Mouse (Mus musculus): ENCODE measurements around the gene Cnpy1. TPM values are rescaled to one million over a fixed set of nuclear protein-coding genes. Genes with fewer than 3 reads are reported as not detected.

Cnpy1 gene
- total and polyA plus RNA-seq, 3 experiments = not detected

DNA sequence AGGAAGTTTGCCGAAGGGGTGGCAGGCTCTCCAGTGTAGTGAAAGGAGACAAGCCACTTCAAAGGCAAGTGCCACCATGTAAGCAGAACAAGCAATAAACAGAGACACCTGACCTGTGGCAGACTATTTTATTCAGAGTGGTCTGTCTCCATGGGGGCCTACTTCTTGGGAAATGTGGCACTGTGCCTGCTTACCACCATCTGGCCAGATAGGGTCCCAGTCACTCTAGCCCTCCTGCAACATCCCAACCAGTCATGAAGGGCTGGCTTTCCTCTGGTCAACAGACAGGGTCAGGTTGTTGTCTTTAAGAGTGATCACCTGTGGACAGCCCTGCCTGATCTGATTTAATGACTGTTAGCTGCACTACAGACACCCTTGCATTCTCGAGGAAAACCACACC lies 50.1 kb downstream of the Cnpy1 start (continued):
- no peak for TF ChIP-seq TCF12 (IDR thresholded peaks at IDR 0.05; ENCODE audit: low read depth, low read length)

GRCm38 (mm10) chr5:28192099-28192454 lies 53.5 kb downstream of the Cnpy1 start:
- TF ChIP-seq CHD2 (IDR thresholded peaks at IDR 0.05; ENCODE audit: low read length) (no peak), ZKSCAN1 (IDR thresholded peaks at IDR 0.05; ENCODE audit: low read depth, low read length) (no peak), MYC (IDR thresholded peaks at IDR 0.05; ENCODE audit: low read depth, low read length) (no peak), NELFE (IDR thresholded peaks at IDR 0.05; ENCODE audit: low read depth, low read length) (no peak), MAFK (IDR thresholded peaks at IDR 0.05; ENCODE audit: borderline replicate concordance, low read depth, low read length) (no peak), JUND (IDR thresholded peaks at IDR 0.05; ENCODE audit: low read depth, low read length) (no peak), MXI1 (IDR thresholded peaks at IDR 0.05; ENCODE audit: low read depth, low read length) (no peak), CTCF (IDR thresholded peaks at IDR 0.05 in 2 of 3, conservative IDR thresholded peaks at IDR 0.05 in 1 of 3; ENCODE audit: control insufficient read depth in 1 of 3, insufficient read depth in 1 of 3, low read depth in 2 of 3, low read length in 3 of 3, poor library complexity in 1 of 3, severe bottlenecking in 1 of 3) (no peak), EP300 (IDR thresholded peaks at IDR 0.05; ENCODE audit: low read depth in 1 of 2, low read length in 2 of 2) (no peak), CHD1 (IDR thresholded peaks at IDR 0.05; ENCODE audit: low read depth, low read length) (no peak), TCF12 (IDR thresholded peaks at IDR 0.05; ENCODE audit: low read depth, low read length) (no peak), ETS1 (IDR thresholded peaks at IDR 0.05; ENCODE audit: low read depth, low read length) (no peak), MAX (IDR thresholded peaks at IDR 0.05; ENCODE audit: low read length) (no peak), MAZ (IDR thresholded peaks at IDR 0.05; ENCODE audit: low read depth, low read length) (no peak)
- H3K27me3 ChIP-seq (ENCODE audit: control insufficient read depth in 1 of 2, insufficient read depth in 2 of 2, low read length in 2 of 2) = 0 out of 4 replicates have a peak, but pooled peaks cover 0 to 2% of the 10 kb centered on the region in 2 experiments

GRCm38 (mm10) chr5:28191201-28192098 lies 54.2 kb downstream of the Cnpy1 start:
- Histone ChIP-seq H3K36me3 (ENCODE audit: control insufficient read depth in 1 of 2, insufficient read depth in 2 of 2, low read length in 2 of 2) (no peaks in the 10 kb centered on the region), H3K4me3 (ENCODE audit: control insufficient read depth in 1 of 2, insufficient read depth in 1 of 2, low read depth in 2 of 2, low read length in 2 of 2) (no peak overlapping the region), H3K9ac (ENCODE audit: control insufficient read depth, low read depth, low read length, poor library complexity, severe bottlenecking) (no peak overlapping the region), H3K4me1 (ENCODE audit: control insufficient read depth in 1 of 2, insufficient read depth in 2 of 2, low read length in 2 of 2) (no peaks in the 10 kb centered on the region), H3K79me2 (ENCODE audit: control insufficient read depth, insufficient read depth, low read length, poor library complexity) (no peaks in the 10 kb centered on the region), H3K27me3 (ENCODE audit: control insufficient read depth in 1 of 2, insufficient read depth in 2 of 2, low read length in 2 of 2) (0 out of 4 replicates have a peak, but pooled peaks cover 0 to 2% of the 10 kb centered on the region in 2 experiments), H3K9me3 (replicated peaks; ENCODE audit: insufficient read depth, low read length) (no peaks in the 10 kb centered on the region), H3K27ac (ENCODE audit: control insufficient read depth, low read depth, low read length) (no peak overlapping the region)
- TF ChIP-seq E2F4 (IDR thresholded peaks at IDR 0.05; ENCODE audit: borderline replicate concordance, low read depth, low read length) = no peak
- TF ChIP-seq GABPA (IDR thresholded peaks at IDR 0.05; ENCODE audit: low read depth, low read length) = no peak
- TF ChIP-seq TCF12 (IDR thresholded peaks at IDR 0.05; ENCODE audit: low read depth, low read length) = no peak
- no peak for TF ChIP-seq MAZ (IDR thresholded peaks at IDR 0.05; ENCODE audit: low read depth, low read length)
- TF ChIP-seq KAT2A (conservative IDR thresholded peaks at IDR 0.05; ENCODE audit: low read depth, low read length) = no peak
- TF ChIP-seq CHD2 (IDR thresholded peaks at IDR 0.05; ENCODE audit: low read length) = no peak
- no peak for TF ChIP-seq POLR2A (IDR thresholded peaks at IDR 0.05; ENCODE audit: control insufficient read depth in 1 of 2, insufficient read depth in 1 of 2, low read depth in 1 of 2, low read length in 2 of 2, poor library complexity in 1 of 2)
- TF ChIP-seq RCOR1 (IDR thresholded peaks at IDR 0.05; ENCODE audit: low read depth, low read length) = no peak
- no peak for TF ChIP-seq ETS1 (IDR thresholded peaks at IDR 0.05; ENCODE audit: low read depth, low read length)
- no peak for TF ChIP-seq ZC3H11A (IDR thresholded peaks at IDR 0.05; ENCODE audit: low read depth, low read length)
- no peak for TF ChIP-seq RAD21 (IDR thresholded peaks at IDR 0.05; ENCODE audit: low read depth, low read length)
- TF ChIP-seq ZKSCAN1 (IDR thresholded peaks at IDR 0.05; ENCODE audit: low read depth, low read length) = no peak
- no peak for TF ChIP-seq BHLHE40 (IDR thresholded peaks at IDR 0.05; ENCODE audit: borderline replicate concordance, low read depth, low read length)
- TF ChIP-seq ZNF384 (IDR thresholded peaks at IDR 0.05; ENCODE audit: low read depth, low read length) = no peak
- TF ChIP-seq MEF2A (IDR thresholded peaks at IDR 0.05; ENCODE audit: extremely low read depth, insufficient replicate concordance, low read depth, low read length, poor library complexity, severe bottlenecking) = no peak
- DNase-seq (ENCODE audit: low read depth, low spot score) = no peak

More at GRCm38 (mm10) chr5:28192099-28192454, 53.5 kb downstream of the Cnpy1 start:
- H3K4me1 ChIP-seq (ENCODE audit: control insufficient read depth in 1 of 2, insufficient read depth in 2 of 2, low read length in 2 of 2) = no peaks in the 10 kb centered on the region
- no peak overlapping the region for H3K27ac ChIP-seq (ENCODE audit: control insufficient read depth, low read depth, low read length)
- H3K36me3 ChIP-seq (ENCODE audit: control insufficient read depth in 1 of 2, insufficient read depth in 2 of 2, low read length in 2 of 2) = no peaks in the 10 kb centered on the region
- no peak overlapping the region for H3K9ac ChIP-seq (ENCODE audit: control insufficient read depth, low read depth, low read length, poor library complexity, severe bottlenecking)
- no peaks in the 10 kb centered on the region for H3K79me2 ChIP-seq (ENCODE audit: control insufficient read depth, insufficient read depth, low read length, poor library complexity)
- H3K4me3 ChIP-seq (ENCODE audit: control insufficient read depth in 1 of 2, insufficient read depth in 1 of 2, low read depth in 2 of 2, low read length in 2 of 2) = no peak overlapping the region
- no peak for DNase-seq (ENCODE audit: low read depth, low spot score)
- no peaks in the 10 kb centered on the region for H3K9me3 ChIP-seq (replicated peaks; ENCODE audit: insufficient read depth, low read length)
